Mouse (Mus musculus) brown adipose tissue, adult 24 weeks (tissue): Measurements from ENCODE around the gene Foxo4. TPM values are rescaled to one million over a fixed set of nuclear protein-coding genes. Genes with fewer than 3 reads are reported as not detected.

ENCODE experiments used
- H3K27ac ChIP-seq: fragments of 200-500 bp; replicated peaks from 2 replicates; pipeline ENCODE4 v1.5.1; 2012; ENCODE audit warnings: low read depth, mild to moderate bottlenecking, low read length
- H3K4me1 ChIP-seq: fragments of 200-500 bp; 2 replicates; pipeline ENCODE4 v1.6.1; 2012; ENCODE audit warnings: low read length, mixed read lengths; ENCODE audit not compliant: control insufficient read depth, insufficient read depth, insufficient read length
- H3K4me3 ChIP-seq: fragments of 200-500 bp; 2 replicates; pipeline ENCODE4 v1.5.1; 2012; ENCODE audit warnings: low read depth, mild to moderate bottlenecking, low read length, moderate library complexity; ENCODE audit not compliant: insufficient read depth
- polyA plus RNA-seq: library from polyadenylated mRNA; stranded (reverse); fragments of >200 nt; gene quantifications from 2 replicates; pipeline ENCODE4 v1.2.4, GENCODE M21; 2012; ENCODE audit not compliant: missing spikeins, insufficient read depth, insufficient read length

Foxo4 gene
- polyA plus RNA-seq, 1 experiment, result 33.3 TPM

GRCm38 (mm10) chrX:101282813-101283212, 28.5 kb downstream of the Foxo4 start:
- Histone ChIP-seq H3K4me3 (no peak overlapping the region), H3K4me1 (no peaks in the 10 kb centered on the region), H3K27ac (no peak overlapping the region)

GRCm38 (mm10) chrX:101285534-101285933, 31.2 kb downstream of the Foxo4 start:
- no peak overlapping the region for H3K27ac ChIP-seq
- H3K4me3 ChIP-seq, result no peak overlapping the region
- no peaks in the 10 kb centered on the region for H3K4me1 ChIP-seq

GRCm38 (mm10) chrX:101285953-101286670, 31.8 kb downstream of the Foxo4 start:
- Histone ChIP-seq H3K27ac (no peak overlapping the region), H3K4me1 (no peaks in the 10 kb centered on the region), H3K4me3 (no peak overlapping the region)

- H3K4me3 ChIP-seq, result no peak overlapping the region
- H3K4me1 ChIP-seq, result no peaks in the 10 kb centered on the region
- H3K27ac ChIP-seq, result no peak overlapping the region
Measured at GRCm38 (mm10) chrX:101287543-101287942, 33.2 kb downstream of the Foxo4 start.

GRCm38 (mm10) chrX:101288432-101288831, 34.1 kb downstream of the Foxo4 start:
- Histone ChIP-seq H3K4me1 (no peaks in the 10 kb centered on the region), H3K27ac (no peak overlapping the region)

GRCm38 (mm10) chrX:101289037-101289436, 34.7 kb downstream of the Foxo4 start:
- Histone ChIP-seq H3K27ac (no peak overlapping the region), H3K4me3 (no peak overlapping the region), H3K4me1 (no peaks in the 10 kb centered on the region)

More at GRCm38 (mm10) chrX:101288432-101288831, 34.1 kb downstream of the Foxo4 start:
- H3K4me3 ChIP-seq, result no peak overlapping the region

GRCm38 (mm10) chrX:101290111-101290510, 35.8 kb downstream of the Foxo4 start:
- H3K4me3 ChIP-seq, result no peak overlapping the region
- no peaks in the 10 kb centered on the region for H3K4me1 ChIP-seq
- no peak overlapping the region for H3K27ac ChIP-seq

GRCm38 (mm10) chrX:101299055-101299454, 44.7 kb downstream of the Foxo4 start, which contains the start of gene Nlgn3:
Nlgn3 (plus strand) TSS chrX:101299168.
- H3K4me3 ChIP-seq, result no peak within 1 kb of the TSS
- H3K27ac ChIP-seq, result no peak within 1 kb of the TSS
- no peaks in the 10 kb centered on the region; the same call in 1 of the 2 replicates for H3K4me1 ChIP-seq

GRCm38 (mm10) chrX:101299473-101300426, 45.4 kb downstream of the Foxo4 start:
- Histone ChIP-seq H3K4me1 (no peaks in the 10 kb centered on the region; the same call in 1 of the 2 replicates), H3K27ac (no peak overlapping the region), H3K4me3 (no peak overlapping the region)

GRCm38 (mm10) chrX:101300427-101301030, 46.2 kb downstream of the Foxo4 start:
- no peaks in the 10 kb centered on the region; the same call in 1 of the 2 replicates for H3K4me1 ChIP-seq

GRCm38 (mm10) chrX:101301654-101302053, 47.3 kb downstream of the Foxo4 start:
- no peaks in the 10 kb centered on the region; the same call in 1 of the 2 replicates for H3K4me1 ChIP-seq
- H3K4me3 ChIP-seq, result no peak overlapping the region
- no peak overlapping the region for H3K27ac ChIP-seq

More at GRCm38 (mm10) chrX:101300427-101301030, 46.2 kb downstream of the Foxo4 start:
- H3K27ac ChIP-seq, result no peak overlapping the region
- no peak overlapping the region for H3K4me3 ChIP-seq

GRCm38 (mm10) chrX:101304646-101305045, 50.3 kb downstream of the Foxo4 start:
- Histone ChIP-seq H3K4me1 (no peaks in the 10 kb centered on the region), H3K4me3 (no peak overlapping the region), H3K27ac (no peak overlapping the region)

GRCm38 (mm10) chrX:101309299-101309698, 55.0 kb downstream of the Foxo4 start:
- no peaks in the 10 kb centered on the region for H3K4me1 ChIP-seq
- H3K4me3 ChIP-seq, result no peak overlapping the region
- no peak overlapping the region for H3K27ac ChIP-seq
